Mouse (Mus musculus) midbrain, embryonic 16.5 days (tissue): ENCODE data around the gene Ksr2. TPM values are rescaled to one million over a fixed set of nuclear protein-coding genes. Genes with fewer than 3 reads are reported as not detected.
A peak's percentile ranks its signal among the peaks of the same experiment; 100 is the strongest.
"Not testable (repeated sequence)": the region's sequence is repeated elsewhere in the genome, so short reads cannot be mapped to it uniquely, and the experiment has no call there.

Experiments used
- ATAC-seq: fragments of 200-750 bp; cut with Nextera tagmentation; 2 replicates; pipeline ENCODE4 v1.8.0; 2017; ENCODE audit warnings: moderate TSS enrichment
- H3K27ac ChIP-seq: fragments of 300-500 bp; sonication (generic); 2 replicates; pipeline ENCODE4 v1.5.1; 2014; ENCODE audit warnings: mild to moderate bottlenecking, low read length, mixed read lengths
- H3K27me3 ChIP-seq: fragments of 300-500 bp; sonication (generic); 2 replicates; pipeline ENCODE4 v1.6.1; 2014; ENCODE audit warnings: low read depth, low read length, mixed read lengths; ENCODE audit not compliant: control insufficient read depth, insufficient read depth
- H3K36me3 ChIP-seq: fragments of 300-500 bp; sonication (generic); 2 replicates; pipeline ENCODE4 v1.6.1; 2014; ENCODE audit warnings: mild to moderate bottlenecking, low read length, moderate library complexity, mixed read lengths; ENCODE audit not compliant: control insufficient read depth, insufficient read depth
- H3K4me1 ChIP-seq: fragments of 300-500 bp; sonication (generic); 2 replicates; pipeline ENCODE4 v1.6.1; 2014; ENCODE audit warnings: mild to moderate bottlenecking, low read length, mixed read lengths; ENCODE audit not compliant: control insufficient read depth, insufficient read depth
- H3K4me2 ChIP-seq: fragments of 300-500 bp; sonication (generic); 2 replicates; pipeline ENCODE4 v1.6.1; 2014; ENCODE audit warnings: mild to moderate bottlenecking, low read length, mixed read lengths
- H3K4me3 ChIP-seq: fragments of 300-500 bp; sonication (generic); 2 replicates; pipeline ENCODE4 v1.5.1; 2014; ENCODE audit warnings: low read depth, mild to moderate bottlenecking, low read length, moderate library complexity, mixed read lengths
- H3K9ac ChIP-seq: fragments of 300-500 bp; sonication (generic); 2 replicates; pipeline ENCODE4 v1.6.1; 2014; ENCODE audit warnings: low read depth, low read length, mixed read lengths
- H3K9me3 ChIP-seq: fragments of 300-500 bp; sonication (generic); replicated peaks from 2 replicates; pipeline ENCODE4 v1.6.1; 2014; ENCODE audit warnings: mild to moderate bottlenecking, low read length, mixed read lengths; ENCODE audit not compliant: control insufficient read depth, poor library complexity, severe bottlenecking
- WGBS: fragments of 180-500 bp; shearing (Covaris S2); extraction: QIAGEN DNeasy Blood & Tissue Kit; methylation state at CpG from one replicate; pipeline ENCODE4 v1.1.7; 2014; 5-methylcytosine and 5-hydroxymethylcytosine counted together
- polyA plus RNA-seq: library from polyadenylated mRNA; unstranded; fragments of >200 nt; fragmentation: Nextera tagmentation; extraction: Ambion mirVana; gene quantifications from 2 replicates; pipeline ENCODE4 v1.2.1, GENCODE M21; 2015

Ksr2 gene
- polyA plus RNA-seq, 1 experiment from 2014 or later: 7.5 TPM

DNA sequence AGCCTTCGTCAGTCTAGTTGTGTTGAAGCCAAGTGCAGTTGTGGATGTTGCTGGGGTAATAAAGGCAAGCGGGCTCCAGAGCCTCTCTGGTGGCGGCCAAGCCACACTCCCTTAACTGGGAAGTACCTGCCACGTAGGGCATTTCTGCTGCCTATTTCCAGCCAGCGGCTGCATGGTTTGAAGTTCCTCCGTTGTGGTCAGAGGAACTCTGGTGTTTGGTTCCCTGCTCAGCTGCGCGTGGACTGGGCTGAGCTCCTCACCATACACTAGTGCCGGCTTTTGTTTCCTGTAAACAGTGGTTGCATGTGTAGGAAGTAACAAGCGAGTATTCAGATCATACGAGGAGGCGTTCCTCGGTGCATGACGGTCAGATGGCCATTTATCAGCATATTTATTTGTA is 36.1 kb upstream of the Ksr2 start:
- ATAC-seq, H3K9me3 ChIP-seq, H3K9ac ChIP-seq, H3K4me3 ChIP-seq, H3K27ac ChIP-seq, H3K27me3 ChIP-seq, H3K4me2 ChIP-seq, H3K4me1 ChIP-seq: not testable (repeated sequence)
- 95% methylated on average over 14 of the region's 14 CpGs for WGBS
- H3K36me3 ChIP-seq: peaks cover 24% of the 10 kb centered on the region

- ATAC-seq: no peak
- Histone ChIP-seq H3K36me3 (peaks cover 30% of the 10 kb centered on the region), H3K4me3 (no peak overlapping the region), H3K4me1 (no peaks in the 10 kb centered on the region), H3K27ac (no peak overlapping the region), H3K27me3 (no peaks in the 10 kb centered on the region), H3K9me3 (no peaks in the 10 kb centered on the region), H3K9ac (no peak overlapping the region), H3K4me2 (no peak overlapping the region)
- WGBS: 83% methylated on average over 4 of the region's 4 CpGs
These were observed 33.6 kb upstream of the Ksr2 start for GRCm38 (mm10) chr5:117380199-117380598.

GRCm38 (mm10) chr5:117381785-117382184 is 32.0 kb upstream of the Ksr2 start:
- no peak overlapping the region for H3K27ac ChIP-seq
- H3K36me3 ChIP-seq: peaks cover 25% of the 10 kb centered on the region
- H3K9ac ChIP-seq: no peak overlapping the region
- H3K9me3 ChIP-seq: no peaks in the 10 kb centered on the region
- 73% methylated on average over 7 of the region's 7 CpGs for WGBS
- no peaks in the 10 kb centered on the region for H3K4me1 ChIP-seq
- no peak overlapping the region for H3K4me2 ChIP-seq
- H3K4me3 ChIP-seq: no peak overlapping the region
- ATAC-seq: no peak
- no peaks in the 10 kb centered on the region for H3K27me3 ChIP-seq

DNA sequence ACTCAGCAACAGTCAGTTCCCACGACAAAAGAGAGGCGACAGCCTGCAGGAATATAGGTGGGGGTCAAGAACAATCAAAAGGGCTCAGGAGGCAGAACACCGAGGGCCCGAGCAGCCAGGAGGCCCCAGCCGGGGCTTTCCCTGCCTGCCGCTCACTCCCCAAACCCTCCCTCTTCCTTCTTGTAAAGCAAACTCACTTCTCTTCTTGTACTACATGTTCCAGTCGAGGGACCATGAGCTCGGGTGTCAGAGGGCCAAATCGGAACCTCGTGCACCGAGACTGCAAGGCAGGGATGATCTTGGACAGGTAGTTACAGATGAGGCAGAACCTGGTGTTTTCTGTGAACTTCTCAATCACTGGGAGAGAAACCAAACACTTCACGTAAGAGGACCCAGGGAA is 30.6 kb upstream of the Ksr2 start:
- peaks cover 25% of the 10 kb centered on the region for H3K36me3 ChIP-seq
- no peak overlapping the region for H3K4me3 ChIP-seq
- no peak overlapping the region for H3K4me2 ChIP-seq
- ATAC-seq: no peak
- H3K9me3 ChIP-seq: no peaks in the 10 kb centered on the region
- H3K27ac ChIP-seq: no peak overlapping the region
- H3K9ac ChIP-seq: no peak overlapping the region
- H3K4me1 ChIP-seq: peaks cover 3% of the 10 kb centered on the region
- whole genome bisulfite sequencing: 75% methylated on average over 12 of the region's 12 CpGs
- no peaks in the 10 kb centered on the region for H3K27me3 ChIP-seq

- peak; percentile 30; the same call in 1 of the 2 replicates for ATAC-seq
- H3K27me3 ChIP-seq: no peaks in the 10 kb centered on the region
- H3K27ac ChIP-seq: peak overlapping the region; percentile 53
- H3K9me3 ChIP-seq: no peaks in the 10 kb centered on the region
- peak overlapping the region; percentile 80 for H3K9ac ChIP-seq
- H3K4me1 ChIP-seq: peaks cover 6% of the 10 kb centered on the region
- peak overlapping the region; percentile 68 for H3K4me2 ChIP-seq
- H3K4me3 ChIP-seq: peak overlapping the region; percentile 73
- peaks cover 13% of the 10 kb centered on the region for H3K36me3 ChIP-seq
- 11% methylated on average over 16 of the region's 16 CpGs for WGBS
These were observed 25.5 kb upstream of the Ksr2 start for GRCm38 (mm10) chr5:117388296-117388751.

GRCm38 (mm10) chr5:117388877-117389276 is 24.9 kb upstream of the Ksr2 start, which contains the start of gene Rfc5:
Rfc5 (minus strand) TSS chr5:117389047.
- peaks cover 6% of the 10 kb centered on the region for H3K4me1 ChIP-seq
- H3K4me2 ChIP-seq: peak within 1 kb of the TSS; percentile 68
- no peaks in the 10 kb centered on the region for H3K27me3 ChIP-seq
- H3K9ac ChIP-seq: peak within 1 kb of the TSS; percentile 80
- H3K36me3 ChIP-seq: peaks cover 13% of the 10 kb centered on the region
- peak; percentile 96 for ATAC-seq
- peak within 1 kb of the TSS; percentile 79 for H3K27ac ChIP-seq
- whole genome bisulfite sequencing: under 1% methylated on average over 42 of the region's 44 CpGs
- peak within 1 kb of the TSS; percentile 73 for H3K4me3 ChIP-seq
- no peaks in the 10 kb centered on the region for H3K9me3 ChIP-seq

- H3K27ac ChIP-seq: no peak overlapping the region
- no peak for ATAC-seq
- no peak overlapping the region for H3K4me3 ChIP-seq
- H3K4me1 ChIP-seq: peaks cover 6% of the 10 kb centered on the region
- no peaks in the 10 kb centered on the region for H3K36me3 ChIP-seq
- no peak overlapping the region for H3K9ac ChIP-seq
- no peaks in the 10 kb centered on the region for H3K27me3 ChIP-seq
- H3K4me2 ChIP-seq: no peak overlapping the region
- WGBS: 100% methylated on average over 1 of the region's 1 CpGs
- no peaks in the 10 kb centered on the region for H3K9me3 ChIP-seq
These were observed 22.9 kb upstream of the Ksr2 start for GRCm38 (mm10) chr5:117390895-117391294.

DNA sequence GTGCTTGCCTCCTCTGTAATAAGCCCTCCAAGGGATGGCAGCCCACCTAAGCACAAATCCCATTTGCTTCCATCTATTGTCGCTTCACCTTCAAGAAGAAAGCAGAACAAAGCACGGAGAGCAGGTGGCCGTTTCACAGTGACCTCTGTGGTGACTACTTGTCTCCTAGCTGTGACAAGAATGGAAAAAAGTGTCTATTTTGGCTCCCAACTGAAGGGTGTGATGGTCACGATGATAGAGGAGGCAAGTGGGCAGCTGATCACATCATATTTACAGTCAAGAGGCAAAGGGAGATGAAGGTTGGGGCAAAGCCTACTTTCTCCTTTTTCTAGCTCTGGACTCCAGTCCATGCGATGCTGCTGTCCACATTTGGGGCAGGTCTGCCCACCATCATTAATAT is 18.0 kb upstream of the Ksr2 start:
- no peaks in the 10 kb centered on the region for H3K4me1 ChIP-seq
- H3K4me2 ChIP-seq: no peak overlapping the region
- no peak overlapping the region for H3K9ac ChIP-seq
- WGBS: 85% methylated on average over 5 of the region's 5 CpGs
- no peaks in the 10 kb centered on the region for H3K36me3 ChIP-seq
- H3K27me3 ChIP-seq: no peaks in the 10 kb centered on the region
- H3K9me3 ChIP-seq: no peaks in the 10 kb centered on the region
- no peak for ATAC-seq
- no peak overlapping the region for H3K27ac ChIP-seq
- no peak overlapping the region for H3K4me3 ChIP-seq

DNA sequence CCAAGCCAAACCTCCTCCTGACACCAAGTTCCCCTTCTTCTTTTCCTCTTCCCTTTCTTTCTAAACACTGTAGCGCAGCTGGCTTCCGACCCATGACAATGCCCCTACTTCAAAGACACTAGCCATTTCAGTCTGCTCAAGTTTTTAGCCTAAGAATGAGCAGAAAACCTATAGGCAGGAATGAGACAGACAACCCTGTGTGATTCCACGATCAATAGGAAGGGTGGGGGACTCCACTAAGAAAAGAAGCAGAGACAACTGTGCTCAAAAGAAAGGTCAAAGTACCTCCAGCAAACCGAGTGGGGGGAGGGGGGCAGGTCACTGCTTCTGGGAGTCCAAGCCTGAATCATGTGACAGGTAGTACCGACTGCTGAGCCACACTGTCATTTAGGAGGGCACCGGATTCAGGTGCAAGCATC is 17.2 kb upstream of the Ksr2 start:
- 55% methylated on average over 6 of the region's 6 CpGs for WGBS
- ATAC-seq: no peak
- H3K9me3 ChIP-seq: no peaks in the 10 kb centered on the region
- no peak overlapping the region for H3K4me2 ChIP-seq
- no peak overlapping the region for H3K4me3 ChIP-seq
- no peaks in the 10 kb centered on the region for H3K36me3 ChIP-seq
- no peak overlapping the region for H3K9ac ChIP-seq
- H3K27ac ChIP-seq: no peak overlapping the region
- H3K27me3 ChIP-seq: no peaks in the 10 kb centered on the region
- H3K4me1 ChIP-seq: no peaks in the 10 kb centered on the region
